Mouse (Mus musculus): ENCODE data around the gene Ttc39a. TPM values are rescaled to one million over a fixed set of nuclear protein-coding genes. Genes with fewer than 3 reads are reported as not detected.

Gene Ttc39a
- polyA plus RNA-seq, 1 experiment from 2014 or later, result 12.9 TPM

DNA sequence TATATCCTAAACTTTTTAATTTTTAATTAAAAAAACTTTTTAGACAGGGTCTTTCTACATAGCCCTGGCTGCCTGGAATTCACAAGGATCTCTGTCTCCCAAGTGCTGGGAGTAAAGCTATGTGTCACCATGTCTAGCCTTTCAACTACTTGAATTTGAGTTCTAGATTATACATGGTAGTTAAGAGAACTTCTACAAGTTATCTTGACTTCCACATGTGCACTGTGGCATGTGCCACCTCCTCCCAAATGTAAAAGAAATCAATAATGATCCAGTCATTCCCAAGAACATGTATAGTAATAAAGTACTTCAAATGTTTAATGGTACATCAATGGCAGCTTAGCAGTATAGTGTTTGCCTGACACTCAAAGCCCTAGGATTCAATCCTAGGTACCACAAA is 61.3 kb downstream of the Ttc39a start:
- Histone ChIP-seq H3K4me1 (peaks cover 73% of the 10 kb centered on the region), H3K9me3 (replicated peaks) (no peaks in the 10 kb centered on the region), H3K27me3 (replicated peaks) (no peaks in the 10 kb centered on the region), H3K27ac (peak overlapping the region; percentile 76), H3K36me3 (peaks cover 12% of the 10 kb centered on the region), H3K9ac (peak overlapping the region; percentile 4; the same call in 1 of the 2 replicates), H3K4me2 (peak overlapping the region; percentile 23), H3K4me3 (no peak overlapping the region)
- peak; percentile 86 for ATAC-seq

- Histone ChIP-seq H3K9ac (no peak overlapping the region), H3K4me3 (no peak overlapping the region), H3K4me2 (no peak overlapping the region), H3K36me3 (peaks cover 16% of the 10 kb centered on the region), H3K27me3 (replicated peaks) (no peaks in the 10 kb centered on the region), H3K27ac (0 out of 2 replicates have a peak overlapping the region, but pooled peaks have one; percentile 23), H3K4me1 (peaks cover 69% of the 10 kb centered on the region), H3K9me3 (replicated peaks) (no peaks in the 10 kb centered on the region)
- no peak for ATAC-seq
Observed at GRCm38 (mm10) chr4:109471606-109472005, 65.2 kb downstream of the Ttc39a start.

DNA sequence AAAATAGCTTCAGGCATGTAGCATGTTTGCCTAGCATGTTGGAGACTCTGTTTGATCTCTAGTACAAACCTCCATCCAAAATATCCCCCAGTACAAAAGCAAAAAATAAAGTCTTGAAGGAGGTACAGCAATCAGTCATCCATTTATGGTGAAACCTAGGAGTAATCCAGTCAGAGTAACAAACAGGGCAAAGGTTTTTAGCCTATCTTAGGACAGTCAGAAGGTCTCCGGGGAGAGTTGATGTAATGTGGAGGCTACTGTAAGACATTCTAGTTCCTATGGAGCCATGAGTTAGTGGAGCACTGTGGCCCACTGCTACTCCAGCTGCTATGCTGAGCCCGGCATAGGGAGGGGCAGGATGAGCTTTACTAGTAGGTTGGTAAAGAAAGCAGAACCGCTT is 66.1 kb downstream of the Ttc39a start:
- Histone ChIP-seq H3K9ac (no peak overlapping the region), H3K4me1 (peaks cover 63% of the 10 kb centered on the region), H3K9me3 (replicated peaks) (no peaks in the 10 kb centered on the region)

DNA sequence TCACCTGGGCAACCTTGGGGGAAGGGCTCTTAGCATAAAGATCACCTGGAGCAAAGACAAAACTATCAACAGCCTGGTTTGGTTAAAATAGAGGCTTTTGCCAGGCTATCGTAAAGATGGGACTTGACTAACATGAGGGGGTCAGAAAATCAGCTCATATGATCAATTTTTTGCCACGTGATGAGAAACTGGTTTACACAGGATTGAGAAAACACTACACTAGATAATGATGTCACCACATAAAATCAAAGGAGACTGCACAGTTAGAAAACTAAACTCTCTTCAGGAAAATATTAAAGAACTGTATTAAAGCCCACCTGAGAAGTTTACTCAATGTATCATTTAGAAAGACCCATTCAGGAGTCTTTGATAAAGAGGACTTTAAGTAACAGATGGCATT is 68.7 kb downstream of the Ttc39a start:
- H3K27ac ChIP-seq, result peak overlapping the region; percentile 97
- ATAC-seq, result no peak
- peak overlapping the region; percentile 68 for H3K4me2 ChIP-seq
- H3K27me3 ChIP-seq (replicated peaks), result peaks cover 11% of the 10 kb centered on the region; the same call in 1 of the 2 replicates
- H3K9ac ChIP-seq, result peak overlapping the region; percentile 100
- 40% methylated on average over 2 of the region's 2 CpGs for WGBS (ENCODE audit: insufficient replicate concordance)
- H3K4me1 ChIP-seq, result peaks cover 44% of the 10 kb centered on the region
- H3K9me3 ChIP-seq (replicated peaks), result no peaks in the 10 kb centered on the region
- peak overlapping the region; percentile 100 for H3K4me3 ChIP-seq
- H3K36me3 ChIP-seq, result peaks cover 16% of the 10 kb centered on the region

More for the DNA sequence above, 66.1 kb downstream of the Ttc39a start:
- H3K27me3 ChIP-seq (replicated peaks), result no peaks in the 10 kb centered on the region
- peak overlapping the region; percentile 52 for H3K27ac ChIP-seq
- 76% methylated on average over 3 of the region's 3 CpGs for WGBS (ENCODE audit: insufficient replicate concordance)
- peak overlapping the region; percentile 24 for H3K4me2 ChIP-seq
- peaks cover 16% of the 10 kb centered on the region for H3K36me3 ChIP-seq
- ATAC-seq, result no peak
- H3K4me3 ChIP-seq, result no peak overlapping the region

GRCm38 (mm10) chr4:109475577-109476553 is 69.4 kb downstream of the Ttc39a start:
- under 1% methylated on average over 64 of the region's 68 CpGs for WGBS (ENCODE audit: insufficient replicate concordance)

DNA sequence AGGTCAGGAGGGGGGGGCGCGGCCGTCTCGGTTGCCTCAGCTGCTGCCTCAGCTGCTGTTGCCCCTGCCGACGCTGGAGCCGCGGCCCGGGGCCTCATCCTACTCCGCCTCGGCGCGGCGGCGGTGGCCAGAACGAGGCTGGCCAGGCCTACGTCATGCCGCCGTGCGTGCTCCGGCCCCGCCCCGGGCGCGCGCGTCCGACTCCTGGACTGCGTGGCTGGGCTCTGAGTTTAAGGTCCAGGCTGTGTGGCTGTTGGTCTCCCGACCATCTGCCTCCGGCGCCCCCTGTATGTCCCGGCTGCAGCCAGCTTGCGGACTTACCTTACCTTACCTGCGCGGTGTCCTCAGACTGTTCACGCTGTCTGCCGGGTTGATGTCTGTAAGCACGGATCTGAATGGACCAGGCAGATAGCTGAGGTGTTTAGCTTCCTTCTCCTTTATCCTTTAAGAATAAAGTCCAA is 70.2 kb downstream of the Ttc39a start:
- peaks cover 31% of the 10 kb centered on the region for H3K4me1 ChIP-seq
- no peaks in the 10 kb centered on the region for H3K9me3 ChIP-seq (replicated peaks)
- peaks cover 11% of the 10 kb centered on the region; the same call in 1 of the 2 replicates for H3K27me3 ChIP-seq (replicated peaks)
- H3K9ac ChIP-seq, result peak overlapping the region; percentile 100
- peak overlapping the region; percentile 68 for H3K4me2 ChIP-seq
- 0% methylated on average over 39 of the region's 39 CpGs for WGBS (ENCODE audit: insufficient replicate concordance)
- peaks cover 15% of the 10 kb centered on the region for H3K36me3 ChIP-seq
- peak overlapping the region; percentile 97 for H3K27ac ChIP-seq
- H3K4me3 ChIP-seq, result peak overlapping the region; percentile 100
- peak; percentile 97 for ATAC-seq

More at GRCm38 (mm10) chr4:109475577-109476553, 69.4 kb downstream of the Ttc39a start:
- Histone ChIP-seq H3K36me3 (peaks cover 16% of the 10 kb centered on the region), H3K4me3 (peak overlapping the region; percentile 100), H3K4me2 (peak overlapping the region; percentile 68), H3K9me3 (replicated peaks) (no peaks in the 10 kb centered on the region), H3K27ac (peak overlapping the region; percentile 97), H3K9ac (peak overlapping the region; percentile 100), H3K4me1 (peaks cover 38% of the 10 kb centered on the region), H3K27me3 (replicated peaks) (peaks cover 11% of the 10 kb centered on the region; the same call in 1 of the 2 replicates)
- peak; percentile 77 for ATAC-seq

- WGBS (ENCODE audit: insufficient replicate concordance), result 80% methylated on average over 3 of the region's 3 CpGs
- Histone ChIP-seq H3K27ac (no peak overlapping the region), H3K9me3 (replicated peaks) (no peaks in the 10 kb centered on the region), H3K4me2 (no peak overlapping the region), H3K36me3 (peaks cover 6% of the 10 kb centered on the region), H3K4me3 (no peak overlapping the region), H3K27me3 (replicated peaks) (peaks cover 15% of the 10 kb centered on the region; the same call in 1 of the 2 replicates), H3K9ac (no peak overlapping the region), H3K4me1 (peaks cover 22% of the 10 kb centered on the region)
- ATAC-seq, result no peak
Observed at GRCm38 (mm10) chr4:109477454-109477853, 71.0 kb downstream of the Ttc39a start.

DNA sequence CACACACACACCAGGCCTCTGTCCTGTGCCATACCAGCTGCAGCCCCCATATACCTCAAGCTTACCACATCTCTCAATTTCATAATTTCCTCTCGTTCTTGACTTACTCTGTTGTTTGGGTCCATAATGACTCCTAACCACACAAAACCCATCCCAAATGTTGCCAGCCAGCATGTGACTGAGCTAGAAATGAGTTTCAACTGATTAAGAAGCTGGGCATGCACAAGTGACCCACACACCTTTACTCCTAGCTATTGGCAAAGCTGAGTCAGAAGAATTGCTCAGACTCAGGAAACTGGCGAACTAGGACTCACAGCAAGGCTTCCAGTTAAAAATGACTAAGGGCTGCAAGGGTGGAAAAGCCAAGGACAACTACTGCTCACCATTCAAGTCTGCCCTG is 75.0 kb downstream of the Ttc39a start:
- H3K4me3 ChIP-seq, result no peak overlapping the region
- H3K4me1 ChIP-seq, result 0 out of 2 replicates have a peak, but pooled peaks cover 3% of the 10 kb centered on the region
- H3K9ac ChIP-seq, result no peak overlapping the region
- no peaks in the 10 kb centered on the region for H3K9me3 ChIP-seq (replicated peaks)
- no peaks in the 10 kb centered on the region for H3K36me3 ChIP-seq
- H3K4me2 ChIP-seq, result no peak overlapping the region
- ATAC-seq, result no peak
- 63% methylated on average over 2 of the region's 2 CpGs for WGBS (ENCODE audit: insufficient replicate concordance)
- peaks cover 18% of the 10 kb centered on the region; the same call in 1 of the 2 replicates for H3K27me3 ChIP-seq (replicated peaks)
- no peak overlapping the region for H3K27ac ChIP-seq

GRCm38 (mm10) chr4:109482701-109483100 is 76.3 kb downstream of the Ttc39a start:
- H3K36me3 ChIP-seq, result no peaks in the 10 kb centered on the region
- H3K4me1 ChIP-seq, result peaks cover 8% of the 10 kb centered on the region; the same call in 1 of the 2 replicates
- no peak overlapping the region for H3K4me2 ChIP-seq
- peaks cover 20% of the 10 kb centered on the region; the same call in 1 of the 2 replicates for H3K27me3 ChIP-seq (replicated peaks)
- no peak overlapping the region for H3K9ac ChIP-seq
- no peak overlapping the region for H3K4me3 ChIP-seq
- WGBS (ENCODE audit: insufficient replicate concordance), result 71% methylated on average over 1 of the region's 1 CpGs
- ATAC-seq, result no peak
- no peaks in the 10 kb centered on the region for H3K9me3 ChIP-seq (replicated peaks)
- no peak overlapping the region for H3K27ac ChIP-seq

- ATAC-seq, result no peak
- Histone ChIP-seq H3K36me3 (no peaks in the 10 kb centered on the region), H3K4me2 (no peak within 1 kb of the TSS), H3K9ac (no peak within 1 kb of the TSS), H3K4me3 (no peak within 1 kb of the TSS), H3K27me3 (replicated peaks) (peaks cover 11% of the 10 kb centered on the region; the same call in 1 of the 2 replicates), H3K9me3 (replicated peaks) (no peaks in the 10 kb centered on the region), H3K4me1 (peaks cover 23% of the 10 kb centered on the region), H3K27ac (no peak within 1 kb of the TSS)
- 71% methylated on average over 3 of the region's 3 CpGs for WGBS (ENCODE audit: insufficient replicate concordance)
Observed at GRCm38 (mm10) chr4:109484621-109485020, 78.2 kb downstream of the Ttc39a start, which contains the start of gene Rnf11. TSS of gene Rnf11 (minus strand) at chr4:109484728.

GRCm38 (mm10) chr4:109488812-109489211 is 82.4 kb downstream of the Ttc39a start:
- peak overlapping the region; percentile 29 for H3K4me2 ChIP-seq
- H3K27ac ChIP-seq, result no peak overlapping the region
- no peak overlapping the region for H3K9ac ChIP-seq
- 0 out of 2 replicates have a peak, but pooled peaks cover 3% of the 10 kb centered on the region for H3K27me3 ChIP-seq (replicated peaks)
- 17% methylated on average over 1 of the region's 1 CpGs for WGBS (ENCODE audit: insufficient replicate concordance)
- H3K36me3 ChIP-seq, result no peaks in the 10 kb centered on the region
- no peaks in the 10 kb centered on the region for H3K9me3 ChIP-seq (replicated peaks)
- no peak overlapping the region for H3K4me3 ChIP-seq
- ATAC-seq, result peak; percentile 86
- H3K4me1 ChIP-seq, result peaks cover 23% of the 10 kb centered on the region

- H3K4me1 ChIP-seq, result peaks cover 11% of the 10 kb centered on the region
- H3K4me2 ChIP-seq, result no peak overlapping the region
- no peak for ATAC-seq
- no peak overlapping the region for H3K27ac ChIP-seq
- H3K27me3 ChIP-seq (replicated peaks), result peaks cover 5% of the 10 kb centered on the region; the same call in 1 of the 2 replicates
- no peak overlapping the region for H3K4me3 ChIP-seq
- no peak overlapping the region for H3K9ac ChIP-seq
- no peaks in the 10 kb centered on the region for H3K9me3 ChIP-seq (replicated peaks)
- H3K36me3 ChIP-seq, result no peaks in the 10 kb centered on the region
Observed at GRCm38 (mm10) chr4:109493581-109493980, 87.2 kb downstream of the Ttc39a start.

All from liver, embryonic 12.5 days (tissue).